Mouse (Mus musculus): ENCODE measurements at regions not wholly inside any gene's neighbourhood (a gene's known extent, or its start where the extent isn't known, plus 50 kb on each side); places are given as distances from the start of the nearest gene placed in this dataset.

DNA sequence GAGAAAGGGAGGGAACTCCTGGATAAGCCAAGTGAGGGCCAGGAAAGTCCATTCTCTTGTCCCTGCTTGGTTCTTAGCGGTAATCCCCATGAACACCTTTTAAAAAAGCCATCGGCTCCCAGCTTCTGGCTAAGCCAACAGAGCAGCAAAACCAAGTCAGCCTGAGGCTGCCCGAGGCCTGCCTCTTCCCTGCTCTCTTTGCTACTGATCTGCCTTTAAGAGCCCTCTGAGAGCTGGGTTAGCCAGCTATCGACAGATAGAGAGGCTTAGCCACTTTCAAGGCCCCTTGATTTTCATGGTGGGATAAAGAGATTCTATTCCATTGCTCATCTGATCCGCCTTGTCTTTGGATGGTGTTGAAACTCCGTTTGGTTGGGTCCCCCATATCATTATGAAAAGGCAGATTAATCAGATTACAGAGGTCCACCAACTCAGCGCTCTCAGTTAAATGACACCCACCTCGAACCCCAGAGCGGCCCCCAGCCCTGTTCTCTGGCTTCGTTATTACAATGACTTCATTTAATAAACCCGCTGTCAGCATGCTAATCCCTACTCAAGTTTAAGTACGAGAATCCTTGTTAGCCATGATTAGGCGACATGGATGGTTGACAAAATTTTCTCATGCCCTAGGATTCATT lies 66.1 kb downstream of the Slc4a3 start:
- DNase-seq (ENCODE audit: low spot score) = no peak

DNA sequence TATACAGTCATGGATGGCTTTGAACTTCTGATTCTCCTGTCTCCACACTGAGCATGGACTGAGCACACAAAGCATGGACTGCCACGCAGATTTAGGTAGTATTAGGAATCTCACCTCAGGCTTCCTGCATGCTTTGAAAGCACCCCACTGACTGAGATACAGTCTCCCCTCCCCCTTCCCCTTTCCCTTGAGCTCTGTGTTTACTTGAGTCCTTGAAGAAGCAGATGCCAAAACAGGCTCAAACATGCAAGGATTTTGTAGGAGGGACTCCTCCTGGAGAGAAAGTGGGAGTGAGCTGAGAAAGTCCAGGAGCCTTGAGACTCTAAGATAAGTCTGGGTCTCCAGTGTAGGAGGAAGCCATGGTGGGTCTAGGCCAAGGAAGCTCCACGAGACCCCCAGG lies 67.1 kb downstream of the Slc4a3 start:
- no peak for DNase-seq (ENCODE audit: low spot score)

DNA sequence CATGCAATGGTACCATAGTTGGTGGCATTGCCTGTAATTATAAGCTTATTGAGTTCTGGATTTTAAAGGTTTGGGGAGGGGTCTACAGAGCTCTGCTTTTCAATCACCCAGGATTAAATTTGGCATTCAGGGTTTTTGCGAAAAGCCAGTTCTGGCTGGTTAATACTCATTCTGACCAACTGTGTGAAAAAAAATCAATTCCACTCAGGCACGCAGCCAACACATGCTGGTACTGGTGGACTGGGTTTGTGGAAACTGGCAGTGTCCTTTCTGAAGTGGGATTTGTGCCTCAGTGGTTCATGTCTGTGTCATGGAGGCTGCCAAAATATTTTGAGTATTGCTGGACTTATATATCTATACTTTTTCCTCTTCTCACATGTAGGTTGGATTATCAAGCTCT lies 70.9 kb downstream of the Slc4a3 start:
- peak; percentile 6 for DNase-seq (ENCODE audit: low spot score)

DNA sequence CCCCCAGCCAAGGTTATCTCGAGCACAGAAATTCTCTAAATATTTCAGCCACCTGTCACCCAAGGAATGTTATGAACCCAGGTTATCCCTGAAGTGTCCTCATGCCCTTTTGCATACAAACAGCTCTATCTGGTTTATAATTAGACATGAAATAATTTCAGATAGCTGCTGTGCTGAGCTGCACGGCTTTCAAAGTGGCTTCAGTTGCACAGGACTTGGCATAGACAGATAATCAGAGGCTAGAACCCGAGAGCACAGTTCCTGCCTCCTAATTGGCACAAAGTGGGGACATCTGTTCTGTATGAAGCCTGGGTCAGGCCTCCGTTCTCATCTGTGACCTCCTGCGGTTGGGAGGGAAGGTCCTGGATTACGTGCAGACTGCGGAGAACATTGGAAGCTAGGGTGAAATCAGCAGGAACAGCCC lies 72.3 kb downstream of the Slc4a3 start:
- DNase-seq (ENCODE audit: low spot score) = no peak

- no peak for DNase-seq (ENCODE audit: low spot score)
Measured at GRCm38 (mm10) chr1:75630287-75630686, 84.2 kb downstream of the Slc4a3 start.

- DNase-seq (ENCODE audit: low spot score) = no peak
Measured at GRCm38 (mm10) chr1:75631729-75632128, 85.7 kb downstream of the Slc4a3 start.

- DNase-seq (ENCODE audit: low spot score) = no peak
Measured at GRCm38 (mm10) chr1:75635591-75635990, 89.5 kb downstream of the Slc4a3 start.

DNA sequence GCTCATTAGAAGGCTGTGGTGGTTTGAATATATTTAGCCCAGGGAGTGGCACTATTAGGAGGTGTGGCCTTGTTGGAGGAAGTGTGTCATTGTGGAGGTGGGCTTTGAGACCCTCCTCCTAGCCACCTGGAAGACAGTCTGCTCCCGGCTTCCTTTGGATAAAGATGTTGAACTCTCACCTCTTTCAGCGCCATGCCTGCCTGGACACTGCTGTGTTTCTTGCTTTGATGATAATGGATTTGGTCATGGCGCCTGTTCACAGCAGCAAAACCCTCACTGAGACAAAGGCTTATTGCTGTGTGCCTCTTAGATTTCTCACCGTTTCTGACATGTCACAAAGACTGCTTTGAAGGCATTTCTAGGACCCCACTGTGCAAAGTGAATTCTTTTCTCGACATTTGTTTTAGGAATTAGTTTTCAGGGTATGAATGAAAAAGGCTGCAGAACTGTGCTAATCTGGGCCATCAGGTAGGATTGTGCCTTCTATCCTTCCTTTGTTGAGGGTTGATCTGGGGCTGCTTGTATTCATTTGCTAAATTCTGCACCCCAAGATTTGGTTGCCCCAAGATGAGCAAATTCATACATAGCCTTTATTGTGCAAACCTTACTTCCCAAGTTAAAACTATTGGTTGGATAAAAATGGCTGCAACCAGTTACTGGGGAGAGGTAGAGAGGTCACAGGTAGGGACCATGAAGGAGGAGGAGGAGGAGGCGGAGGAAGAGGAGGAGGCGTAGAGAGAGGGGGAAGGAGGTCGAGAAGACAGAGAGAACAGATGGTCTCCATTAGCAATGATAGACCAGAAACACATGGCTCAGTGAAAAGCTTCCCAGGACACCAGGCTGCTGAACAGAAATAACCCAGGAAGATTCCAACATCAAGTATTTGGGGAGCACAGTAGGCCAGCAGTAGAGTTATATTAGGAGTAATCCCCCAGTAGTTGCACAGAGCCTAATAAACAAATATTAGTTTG lies 93.2 kb downstream of the Slc4a3 start:
- DNase-seq (ENCODE audit: low spot score) = no peak

DNA sequence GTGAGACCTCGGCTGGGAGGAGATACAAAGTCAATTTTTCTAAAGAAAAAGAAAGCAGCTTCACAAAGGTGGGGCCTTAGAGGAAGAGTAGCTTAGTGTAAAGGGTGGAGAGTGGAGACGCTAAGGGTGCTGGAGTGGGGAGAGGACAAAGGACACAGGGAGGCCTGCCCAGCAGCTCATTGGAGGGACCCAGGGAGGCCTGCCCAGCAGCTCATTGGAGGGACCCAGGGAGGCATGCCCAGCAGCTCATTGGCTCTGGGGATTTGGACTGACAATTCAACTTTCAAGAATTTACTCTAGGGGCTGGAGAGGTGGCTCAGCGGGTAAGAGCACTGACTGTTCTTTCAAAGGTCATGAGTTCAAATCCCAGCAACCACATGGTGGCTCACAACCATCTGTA lies 96.4 kb downstream of the Slc4a3 start:
- DNase-seq (ENCODE audit: low spot score) = no peak

- DNase-seq (ENCODE audit: low spot score) = peak; percentile 76
Measured at GRCm38 (mm10) chr1:75652547-75652946, 106.5 kb downstream of the Slc4a3 start.

DNA sequence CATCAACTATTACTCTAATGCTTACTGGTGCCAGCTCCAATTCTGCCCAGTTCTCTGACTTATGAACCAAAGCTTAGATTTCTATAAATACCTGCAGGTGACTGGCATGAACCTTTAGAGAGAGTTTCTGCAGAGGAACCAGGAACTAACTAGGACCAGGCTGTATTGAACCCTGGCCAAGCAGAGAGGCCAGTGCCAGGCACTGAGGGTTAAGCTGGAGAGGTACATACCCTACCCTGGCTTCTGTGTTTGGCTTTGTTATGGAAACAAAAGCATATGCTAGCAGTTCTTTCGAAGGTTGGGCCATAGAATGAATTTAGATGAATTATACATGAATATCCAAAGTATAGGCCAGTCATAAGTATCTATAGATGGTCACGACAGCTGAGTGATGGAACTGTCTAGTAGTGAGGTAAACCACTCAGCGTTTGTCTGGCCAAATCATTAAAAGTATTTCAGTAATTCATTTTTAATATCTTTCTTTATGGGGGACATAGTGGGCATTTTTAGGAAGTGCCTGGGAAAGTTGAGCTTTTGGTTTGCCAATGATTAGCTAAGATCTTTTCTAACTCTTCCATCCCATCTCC lies 107.0 kb downstream of the Slc4a3 start:
- DNase-seq (ENCODE audit: low spot score) = no peak

GRCm38 (mm10) chr1:75653671-75654076 lies 107.6 kb downstream of the Slc4a3 start:
- peak; percentile 72 for DNase-seq (ENCODE audit: low spot score)

DNA sequence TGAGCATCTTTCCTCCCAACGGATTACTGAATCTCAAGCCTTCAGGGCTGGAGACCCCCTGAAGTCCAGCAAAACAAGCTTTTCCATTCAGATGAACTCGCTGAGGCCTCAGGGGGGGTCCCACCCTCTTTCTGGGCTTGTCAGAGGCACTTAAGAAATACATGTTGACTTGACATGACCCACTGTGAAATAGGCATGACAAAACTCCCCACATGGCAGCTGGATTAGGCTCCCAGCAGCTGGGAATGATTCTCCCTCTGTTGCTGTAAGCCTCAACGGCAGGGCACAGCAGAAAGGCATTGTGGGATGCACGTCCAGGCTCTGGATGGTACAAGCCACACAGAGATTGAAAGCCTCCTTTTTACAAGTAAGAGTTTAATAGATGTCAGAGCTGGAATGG lies 110.5 kb downstream of the Slc4a3 start:
- no peak for DNase-seq (ENCODE audit: low spot score)

GRCm38 (mm10) chr1:75660336-75661100 lies 114.5 kb downstream of the Slc4a3 start:
- DNase-seq (ENCODE audit: low spot score) = no peak

GRCm38 (mm10) chr1:75662141-75662990 lies 116.3 kb downstream of the Slc4a3 start:
- no peak for DNase-seq (ENCODE audit: low spot score)

DNA sequence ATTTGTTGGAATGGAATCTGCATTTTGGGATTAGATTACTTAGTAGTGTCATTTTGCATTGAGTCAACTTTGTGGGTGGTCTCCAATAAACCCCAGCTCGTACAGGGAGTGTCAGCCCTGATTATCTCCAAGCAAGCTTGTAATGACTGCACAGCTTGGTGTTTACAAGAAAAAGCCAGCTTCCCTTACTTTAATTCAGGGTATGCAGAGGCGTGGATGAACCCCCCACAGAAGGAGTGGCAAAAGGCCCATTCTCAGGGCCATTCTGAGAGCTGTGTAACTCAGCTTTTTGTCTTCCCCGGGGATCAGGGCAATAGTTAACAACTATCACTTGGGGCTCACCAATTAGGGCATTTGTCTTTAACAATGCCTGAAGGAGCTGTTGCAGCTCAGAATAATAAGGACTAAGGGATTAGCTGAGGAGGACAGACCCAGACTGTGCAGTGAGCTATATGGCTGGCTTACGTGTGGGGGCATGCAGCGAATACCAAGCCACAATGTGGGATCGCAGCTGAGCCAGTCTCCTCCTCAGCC lies 121.7 kb downstream of the Slc4a3 start:
- DNase-seq (ENCODE audit: low spot score) = no peak

DNA sequence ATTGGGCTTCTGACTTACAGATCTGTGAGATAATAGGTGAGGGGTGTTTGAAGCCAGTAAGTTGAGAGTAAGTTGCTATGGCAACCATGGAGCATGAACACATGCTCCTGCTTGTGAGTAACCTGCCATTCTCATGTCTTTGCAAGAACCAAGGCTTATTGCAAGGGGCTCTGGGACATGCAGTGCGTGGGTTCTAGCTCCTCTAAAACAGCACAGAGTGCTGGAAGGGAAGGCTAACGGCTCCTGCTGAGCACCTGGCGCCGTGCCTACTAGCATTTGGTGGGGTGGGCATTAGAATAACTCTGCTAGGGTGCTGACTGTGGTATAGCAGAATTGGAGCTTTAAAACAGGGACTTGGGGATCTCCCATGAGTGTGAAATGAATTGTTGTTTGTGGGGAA lies 130.2 kb downstream of the Slc4a3 start:
- no peak for DNase-seq (ENCODE audit: low spot score)

DNA sequence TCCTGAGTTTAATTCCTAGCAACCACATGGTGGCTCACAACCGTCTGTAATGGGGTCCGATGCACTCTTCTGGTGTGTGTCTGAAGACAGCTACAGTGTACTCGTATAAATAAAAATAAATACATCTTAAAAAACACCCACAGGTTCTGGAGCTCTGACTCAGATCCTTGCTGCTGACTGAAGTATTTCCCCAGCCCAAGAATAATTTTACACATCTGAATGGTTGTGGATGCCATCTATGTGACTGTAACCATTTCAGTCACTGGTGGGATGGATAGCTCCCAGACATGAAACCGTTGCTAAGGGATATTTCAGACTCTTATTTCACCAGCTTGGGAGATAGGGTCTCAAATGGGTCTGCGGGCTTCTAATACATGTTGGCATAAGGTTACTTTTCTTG lies 131.6 kb downstream of the Slc4a3 start:
- DNase-seq (ENCODE audit: low spot score) = no peak

GRCm38 (mm10) chr1:75678279-75678678 lies 132.2 kb downstream of the Slc4a3 start:
- no peak for DNase-seq (ENCODE audit: low spot score)

GRCm38 (mm10) chr1:75680366-75680765 lies 134.3 kb downstream of the Slc4a3 start:
- DNase-seq (ENCODE audit: low spot score) = no peak

DNA sequence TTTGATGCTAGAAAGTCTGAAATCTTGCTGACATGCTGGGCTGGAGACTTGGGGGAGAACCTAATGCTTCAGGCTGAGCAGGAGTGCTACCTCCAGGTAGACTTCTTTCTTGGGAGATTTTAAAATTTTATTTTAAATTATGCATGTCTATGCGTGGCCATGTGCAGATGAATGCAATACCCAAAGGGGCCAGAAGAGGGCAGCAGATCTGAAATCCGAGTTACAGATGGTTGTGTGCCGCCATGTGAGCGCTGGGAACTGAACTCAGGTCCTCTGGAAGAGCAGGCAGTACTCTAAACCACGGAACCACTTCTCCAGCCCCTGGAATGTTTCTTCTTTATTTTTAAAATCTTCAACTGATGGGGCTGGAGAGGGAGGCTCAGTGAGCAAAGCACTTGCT lies 135.8 kb downstream of the Slc4a3 start:
- no peak for DNase-seq (ENCODE audit: low spot score)
